Mouse (Mus musculus) heart, adult 2 months (tissue): ENCODE results near the gene Vmp1. TPM values are rescaled to one million over a fixed set of nuclear protein-coding genes. Genes with fewer than 3 reads are reported as not detected.

ENCODE experiments used
- DNase-seq, 2 experiments: peaks; one replicate each; pipeline ENCODE4 v3.0.0; 2021
- H3K27ac ChIP-seq: fragments of 200-600 bp; 2 replicates; pipeline ENCODE4 v1.8.1; 2022
- H3K27me3 ChIP-seq: fragments of 200-500 bp; 2 replicates; pipeline ENCODE4 v1.6.1; 2012; ENCODE audit warnings: mild to moderate bottlenecking, low read length, inconsistent platforms, mixed read lengths; ENCODE audit not compliant: control insufficient read depth, insufficient read depth
- H3K36me3 ChIP-seq: fragments of 200-500 bp; 2 replicates; pipeline ENCODE4 v1.6.1; 2012; ENCODE audit warnings: low read length, inconsistent platforms; ENCODE audit not compliant: control insufficient read depth, insufficient read depth
- H3K4me1 ChIP-seq: fragments of 200-500 bp; 2 replicates; pipeline ENCODE4 v1.6.1; 2011; ENCODE audit warnings: low read length; ENCODE audit not compliant: control insufficient read depth, insufficient read depth
- H3K4me3 ChIP-seq: fragments of 200-600 bp; 2 replicates; pipeline ENCODE4 v1.8.1; 2022
- H3K79me2 ChIP-seq: fragments of 200-500 bp; replicated peaks from 2 replicates; pipeline ENCODE4 v1.6.1; 2012; ENCODE audit warnings: mild to moderate bottlenecking, inconsistent platforms, low read length, moderate library complexity, mixed read lengths; ENCODE audit not compliant: control insufficient read depth, insufficient read depth
- H3K9ac ChIP-seq: fragments of 200-500 bp; 2 replicates; pipeline ENCODE4 v1.6.1; 2012; ENCODE audit warnings: low read depth, mild to moderate bottlenecking, control low read depth, inconsistent platforms, low read length, mixed read lengths
- CTCF ChIP-seq: fragments of 200-600 bp; IDR thresholded peaks from 2 replicates; pipeline ENCODE4 v1.8.1; 2022; ENCODE audit warnings: antibody characterized with exemption, mild to moderate bottlenecking, moderate library complexity
- EP300 ChIP-seq: fragments of 200-500 bp; IDR thresholded peaks from 2 replicates; pipeline ENCODE4 v1.6.1; 2011; ENCODE audit warnings: low read depth, low read length, control low read depth; ENCODE audit not compliant: insufficient read depth
- POLR2A ChIP-seq: fragments of 200-500 bp; IDR thresholded peaks from 2 replicates; pipeline ENCODE4 v1.6.1; 2011; ENCODE audit warnings: mild to moderate bottlenecking, low read depth, low read length, control low read depth; ENCODE audit not compliant: insufficient read depth
- WGBS: fragments of 180-500 bp; shearing (Covaris S2); methylation state at CpG from one replicate; pipeline ENCODE4 v1.1.7; 2018; 5-methylcytosine and 5-hydroxymethylcytosine counted together
- intact Hi-C: fragments of 180-260 bp; cut with DNase I; formaldehyde crosslinking; loops from one replicate; pipeline ENCODE4 v1.15.1; 2025
- polyA plus RNA-seq: library from polyadenylated mRNA; depleted of rRNA; stranded (reverse); fragments of >200 nt; gene quantifications from 2 replicates; pipeline ENCODE4 v1.2.3, GENCODE M21; 2012
- total RNA-seq, 2 experiments: library from RNA; stranded (reverse); gene quantifications; 2 replicates each; pipeline ENCODE4 v1.2.3; 2021

Vmp1 gene
- total and polyA plus RNA-seq, 3 experiments: 34.0 to 66.9 (median 58.2) TPM

- Histone ChIP-seq H3K4me3 (peak overlapping the region; percentile 3; the same call in 1 of the 2 replicates), H3K36me3 (no peaks in the 10 kb centered on the region), H3K27me3 (no peaks in the 10 kb centered on the region), H3K27ac (peak overlapping the region; percentile 97), H3K9ac (0 out of 2 replicates have a peak overlapping the region, but pooled peaks have one; percentile 15), H3K79me2 (no peaks in the 10 kb centered on the region), H3K4me1 (peaks cover 31% of the 10 kb centered on the region)
- WGBS: 45% methylated on average over 25 of the region's 25 CpGs
- intact Hi-C loops: no loop called here
- peak; percentile 73 to 85 for DNase-seq
- no peak for TF ChIP-seq CTCF
- 0 out of 2 replicates have a peak, but pooled peaks have one; percentile 53 for TF ChIP-seq EP300
- TF ChIP-seq POLR2A: 0 out of 2 replicates have a peak, but pooled peaks have one; percentile 53
Measured at GRCm38 (mm10) chr11:86578809-86579730, 104.6 kb downstream of the Vmp1 start.

GRCm38 (mm10) chr11:86578106-86578808 lies 105.4 kb downstream of the Vmp1 start:
- Histone ChIP-seq H3K4me1 (peaks cover 31% of the 10 kb centered on the region), H3K79me2 (no peaks in the 10 kb centered on the region), H3K36me3 (no peaks in the 10 kb centered on the region), H3K27ac (peak overlapping the region; percentile 97), H3K27me3 (no peaks in the 10 kb centered on the region), H3K9ac (no peak overlapping the region), H3K4me3 (no peak overlapping the region)
- DNase-seq: no peak
- WGBS: 52% methylated on average over 6 of the region's 6 CpGs
- intact Hi-C loops: no loop called here
- no peak for TF ChIP-seq CTCF
- no peak for TF ChIP-seq POLR2A
- TF ChIP-seq EP300: no peak

- Histone ChIP-seq H3K4me1 (peaks cover 31% of the 10 kb centered on the region), H3K79me2 (no peaks in the 10 kb centered on the region), H3K9ac (no peak overlapping the region), H3K27ac (peak overlapping the region; percentile 97), H3K4me3 (no peak overlapping the region), H3K36me3 (no peaks in the 10 kb centered on the region), H3K27me3 (no peaks in the 10 kb centered on the region)
- DNase-seq: peak in 1 of 2 experiments; percentile 73
- TF ChIP-seq POLR2A (peak; percentile 63), EP300 (0 out of 2 replicates have a peak, but pooled peaks have one; percentile 54), CTCF (no peak)
- WGBS: 38% methylated on average over 4 of the region's 4 CpGs
- intact Hi-C loops: no loop called here
Measured at GRCm38 (mm10) chr11:86577231-86577630, 106.4 kb downstream of the Vmp1 start.

- Histone ChIP-seq H3K79me2 (no peaks in the 10 kb centered on the region), H3K27me3 (no peaks in the 10 kb centered on the region), H3K4me1 (peaks cover 26% of the 10 kb centered on the region), H3K27ac (no peak overlapping the region), H3K4me3 (no peak overlapping the region), H3K9ac (no peak overlapping the region), H3K36me3 (no peaks in the 10 kb centered on the region)
- TF ChIP-seq POLR2A: no peak
- TF ChIP-seq EP300: no peak
- TF ChIP-seq CTCF: no peak
- intact Hi-C loops: no loop called here
- no peak for DNase-seq
- 78% methylated on average over 7 of the region's 7 CpGs for WGBS
Measured at GRCm38 (mm10) chr11:86575632-86576378, 107.8 kb downstream of the Vmp1 start.

GRCm38 (mm10) chr11:86574408-86574807 lies 109.2 kb downstream of the Vmp1 start:
- Histone ChIP-seq H3K27ac (no peak overlapping the region), H3K9ac (no peak overlapping the region), H3K27me3 (no peaks in the 10 kb centered on the region), H3K4me3 (no peak overlapping the region), H3K36me3 (no peaks in the 10 kb centered on the region), H3K4me1 (peaks cover 16% of the 10 kb centered on the region), H3K79me2 (no peaks in the 10 kb centered on the region)
- WGBS: 48% methylated on average over 2 of the region's 2 CpGs
- no peak for DNase-seq
- TF ChIP-seq CTCF (no peak), EP300 (no peak), POLR2A (no peak)
- intact Hi-C loops: loop anchor here (5.0 kb wide), 1 partner anchor 438 kb away; no protein-coding TSS in a partner anchor
